Mouse (Mus musculus) liver, adult 2 months (tissue): ENCODE results near the gene Hes3. TPM values are rescaled to one million over a fixed set of nuclear protein-coding genes. Genes with fewer than 3 reads are reported as not detected.

Experiments used
- DNase-seq: peaks from one replicate; pipeline ENCODE4 v3.0.0-alpha.2; 2011; ENCODE audit warnings: low read depth, low spot score; ENCODE audit errors: extremely low read depth
- H3K27ac ChIP-seq: fragments of 200-500 bp; replicated peaks from 2 replicates; pipeline ENCODE4 v1.5.1; 2012; ENCODE audit warnings: low read depth, mild to moderate bottlenecking, control low read depth, inconsistent platforms, low read length; ENCODE audit not compliant: insufficient read depth
- H3K27me3 ChIP-seq: fragments of 200-500 bp; 2 replicates; pipeline ENCODE4 v1.6.1; 2012; ENCODE audit warnings: mild to moderate bottlenecking, moderate library complexity, low read length, inconsistent platforms; ENCODE audit not compliant: control insufficient read depth, insufficient read depth
- H3K36me3 ChIP-seq: fragments of 200-500 bp; 2 replicates; pipeline ENCODE4 v1.6.1; 2012; ENCODE audit warnings: low read length, inconsistent platforms; ENCODE audit not compliant: control insufficient read depth, insufficient read depth
- H3K4me1 ChIP-seq: fragments of 200-500 bp; 2 replicates; pipeline ENCODE4 v1.6.1; 2011; ENCODE audit warnings: low read length; ENCODE audit not compliant: control insufficient read depth, insufficient read depth
- H3K4me3 ChIP-seq: fragments of 200-500 bp; 2 replicates; pipeline ENCODE4 v1.5.1; 2011; ENCODE audit warnings: low read depth, mild to moderate bottlenecking, control low read depth, low read length, moderate library complexity; ENCODE audit not compliant: insufficient read depth
- H3K79me2 ChIP-seq: fragments of 200-500 bp; 2 replicates; pipeline ENCODE4 v1.6.1; 2012; ENCODE audit warnings: inconsistent platforms, mild to moderate bottlenecking, low read length, moderate library complexity; ENCODE audit not compliant: control insufficient read depth, insufficient read depth
- H3K9ac ChIP-seq: fragments of 200-500 bp; 2 replicates; pipeline ENCODE4 v1.6.1; 2012; ENCODE audit warnings: low read depth, mild to moderate bottlenecking, control low read depth, inconsistent platforms, low read length
- CTCF ChIP-seq: fragments of 200-500 bp; IDR thresholded peaks from 2 replicates; pipeline ENCODE4 v1.5.1; 2011; ENCODE audit warnings: low read depth, low read length, control low read depth
- POLR2A ChIP-seq: fragments of 200-500 bp; IDR thresholded peaks from 2 replicates; pipeline ENCODE4 v1.6.1; 2011; ENCODE audit warnings: low read length, control low read depth; ENCODE audit not compliant: insufficient read depth; ENCODE audit errors: extremely low read depth
- WGBS: fragments of 180-500 bp; shearing (Covaris S2); methylation state at CpG from one replicate; pipeline ENCODE4 v1.1.7; 2018; 5-methylcytosine and 5-hydroxymethylcytosine counted together
- polyA plus RNA-seq: library from polyadenylated mRNA; depleted of rRNA; stranded (reverse); fragments of >200 nt; gene quantifications from 2 replicates; pipeline ENCODE4 v1.2.3, GENCODE M21; 2012
- total RNA-seq: library from RNA; depleted of rRNA; stranded (reverse); fragments of >200 nt; gene quantifications from 2 replicates; pipeline ENCODE4 v1.2.3, GENCODE M21; 2014

The Hes3 gene
- total and polyA plus RNA-seq, 2 experiments = not detected

DNA sequence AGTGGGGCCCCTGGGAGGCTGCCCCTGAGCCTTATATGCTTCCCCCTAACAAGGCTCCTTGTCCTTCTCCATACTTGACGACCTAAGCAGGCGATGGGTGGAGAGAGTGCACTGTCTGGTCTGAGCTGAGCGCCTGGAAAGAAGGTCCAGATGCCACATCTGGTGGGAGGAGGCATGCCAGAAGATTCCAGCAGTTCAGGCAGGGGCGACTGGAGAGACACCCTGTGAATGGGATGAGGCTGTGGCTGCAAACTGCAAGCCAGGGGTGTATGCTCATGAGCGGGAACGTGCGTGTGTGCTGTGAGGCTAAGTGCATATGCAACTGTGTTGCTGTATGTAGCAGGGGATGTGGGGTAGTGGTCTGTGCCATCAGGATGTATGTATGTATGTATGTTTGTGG lies 19.5 kb downstream of the Hes3 start:
- H3K27me3 ChIP-seq = no peaks in the 10 kb centered on the region
- no peak overlapping the region for H3K9ac ChIP-seq
- no peaks in the 10 kb centered on the region for H3K4me1 ChIP-seq
- 91% methylated on average over 7 of the region's 7 CpGs for WGBS
- no peak for DNase-seq
- H3K27ac ChIP-seq = no peak overlapping the region
- H3K79me2 ChIP-seq = no peaks in the 10 kb centered on the region
- TF ChIP-seq CTCF = no peak
- no peak for TF ChIP-seq POLR2A
- H3K4me3 ChIP-seq = no peak overlapping the region
- H3K36me3 ChIP-seq = no peaks in the 10 kb centered on the region

DNA sequence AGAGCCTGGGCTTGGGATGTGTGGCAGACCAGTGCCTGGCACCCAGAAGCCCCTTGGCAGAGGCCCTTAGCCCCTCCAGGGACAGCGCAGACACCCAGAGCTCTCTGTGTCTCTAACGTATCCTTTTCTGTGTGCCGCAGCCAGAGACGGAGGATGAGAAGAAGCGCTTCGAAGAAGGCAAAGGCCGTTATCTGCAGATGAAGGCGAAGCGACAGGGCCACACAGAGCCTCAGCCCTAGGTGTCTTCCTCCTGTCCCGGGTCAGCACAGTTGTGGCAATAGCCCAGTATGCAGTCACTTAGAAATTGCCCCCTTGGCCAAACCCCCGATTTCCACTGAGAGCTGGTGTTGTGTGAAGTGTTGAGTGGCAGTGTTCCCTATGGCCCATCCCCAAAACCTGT lies 20.1 kb downstream of the Hes3 start:
- H3K79me2 ChIP-seq = no peaks in the 10 kb centered on the region
- H3K4me1 ChIP-seq = no peaks in the 10 kb centered on the region
- 96% methylated on average over 11 of the region's 11 CpGs for WGBS
- H3K27me3 ChIP-seq = no peaks in the 10 kb centered on the region
- no peak for DNase-seq
- H3K4me3 ChIP-seq = no peak overlapping the region
- TF ChIP-seq CTCF (no peak), POLR2A (no peak)
- H3K9ac ChIP-seq = no peak overlapping the region
- H3K27ac ChIP-seq = no peak overlapping the region
- H3K36me3 ChIP-seq = no peaks in the 10 kb centered on the region

DNA sequence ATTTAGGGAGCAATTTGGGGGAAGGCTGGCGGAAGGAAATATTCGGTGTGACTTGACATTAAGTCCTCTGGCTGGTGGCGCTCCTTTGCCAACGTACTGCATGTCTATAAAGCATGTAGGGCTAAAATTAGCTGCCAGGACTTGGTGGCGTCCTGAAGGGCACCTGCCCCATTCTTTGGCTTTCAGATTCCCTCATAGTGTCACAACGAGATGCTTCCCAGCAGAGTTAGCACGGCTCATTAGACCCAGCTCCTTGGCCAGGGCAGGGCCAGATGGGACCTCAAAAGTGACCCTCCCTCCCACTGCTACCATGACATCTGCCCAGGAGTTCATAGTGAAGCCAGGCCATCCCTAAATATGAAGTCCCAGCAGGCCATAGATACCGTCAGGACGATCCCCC lies 20.9 kb downstream of the Hes3 start:
- H3K4me1 ChIP-seq = no peaks in the 10 kb centered on the region
- WGBS = 92% methylated on average over 9 of the region's 9 CpGs
- no peak overlapping the region for H3K4me3 ChIP-seq
- DNase-seq = no peak
- no peak overlapping the region for H3K9ac ChIP-seq
- no peak overlapping the region for H3K27ac ChIP-seq
- no peaks in the 10 kb centered on the region for H3K27me3 ChIP-seq
- TF ChIP-seq POLR2A = no peak
- no peak for TF ChIP-seq CTCF
- no peaks in the 10 kb centered on the region for H3K79me2 ChIP-seq
- H3K36me3 ChIP-seq = no peaks in the 10 kb centered on the region

DNA sequence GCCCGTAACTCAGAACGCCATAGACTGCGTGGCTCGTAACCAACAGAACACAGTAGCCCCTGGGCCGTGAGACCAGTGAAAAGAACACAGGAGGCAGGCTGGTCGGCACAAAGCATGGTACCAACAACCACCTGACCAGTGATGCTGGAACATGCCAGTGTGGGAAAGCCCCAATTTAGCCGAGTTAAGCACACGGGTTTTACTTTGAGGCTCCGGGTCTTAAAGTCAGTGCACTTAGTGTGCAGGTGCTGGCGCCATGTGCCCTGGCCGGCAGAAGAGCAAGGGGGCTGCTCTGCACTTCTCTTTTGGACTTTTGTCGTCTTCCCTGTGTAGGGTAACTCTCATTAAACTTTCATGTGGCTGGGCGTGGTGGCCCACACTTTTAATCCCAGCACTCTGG lies 21.5 kb downstream of the Hes3 start:
- no peak overlapping the region for H3K9ac ChIP-seq
- no peak overlapping the region for H3K4me3 ChIP-seq
- TF ChIP-seq CTCF (no peak), POLR2A (no peak)
- no peaks in the 10 kb centered on the region for H3K36me3 ChIP-seq
- 94% methylated on average over 13 of the region's 13 CpGs for WGBS
- DNase-seq = no peak
- H3K79me2 ChIP-seq = no peaks in the 10 kb centered on the region
- no peaks in the 10 kb centered on the region for H3K27me3 ChIP-seq
- H3K27ac ChIP-seq = no peak overlapping the region
- H3K4me1 ChIP-seq = no peaks in the 10 kb centered on the region

DNA sequence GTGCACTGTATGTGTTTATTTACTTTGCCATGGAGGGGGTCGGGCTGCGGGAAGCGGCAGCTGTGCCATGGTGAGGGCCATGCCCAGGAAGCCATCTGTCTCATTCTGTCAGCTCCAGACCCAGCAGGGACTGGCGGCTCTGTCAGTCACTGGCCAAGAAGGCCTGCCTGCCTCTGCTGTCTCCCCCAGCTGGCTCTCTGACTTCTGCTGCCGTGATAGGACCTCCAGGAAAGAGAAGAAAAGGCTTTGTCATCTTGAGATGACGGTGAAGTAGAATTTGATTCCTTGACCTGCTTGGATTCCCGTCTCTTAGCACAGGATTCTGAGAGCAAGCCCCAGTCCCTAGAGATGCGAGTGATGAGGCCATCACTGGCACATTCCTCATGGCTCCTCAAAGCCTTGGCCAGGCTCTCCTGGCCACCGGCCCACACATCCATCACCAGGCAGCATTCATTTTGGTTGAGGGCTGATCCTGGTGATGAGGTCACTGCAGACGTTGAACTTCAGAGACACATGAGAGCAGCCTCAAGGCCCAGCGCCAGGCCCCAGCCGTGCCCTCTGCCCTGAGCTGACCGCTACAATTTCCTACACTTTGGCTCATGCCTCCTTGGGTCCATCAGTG lies 23.6 kb downstream of the Hes3 start:
- H3K27me3 ChIP-seq = no peaks in the 10 kb centered on the region
- no peak for TF ChIP-seq POLR2A
- WGBS = 80% methylated on average over 13 of the region's 13 CpGs
- peaks cover 7% of the 10 kb centered on the region for H3K4me1 ChIP-seq
- no peak overlapping the region for H3K9ac ChIP-seq
- no peak for DNase-seq
- H3K79me2 ChIP-seq = no peaks in the 10 kb centered on the region
- no peak overlapping the region for H3K4me3 ChIP-seq
- H3K36me3 ChIP-seq = no peaks in the 10 kb centered on the region
- H3K27ac ChIP-seq = no peak overlapping the region

DNA sequence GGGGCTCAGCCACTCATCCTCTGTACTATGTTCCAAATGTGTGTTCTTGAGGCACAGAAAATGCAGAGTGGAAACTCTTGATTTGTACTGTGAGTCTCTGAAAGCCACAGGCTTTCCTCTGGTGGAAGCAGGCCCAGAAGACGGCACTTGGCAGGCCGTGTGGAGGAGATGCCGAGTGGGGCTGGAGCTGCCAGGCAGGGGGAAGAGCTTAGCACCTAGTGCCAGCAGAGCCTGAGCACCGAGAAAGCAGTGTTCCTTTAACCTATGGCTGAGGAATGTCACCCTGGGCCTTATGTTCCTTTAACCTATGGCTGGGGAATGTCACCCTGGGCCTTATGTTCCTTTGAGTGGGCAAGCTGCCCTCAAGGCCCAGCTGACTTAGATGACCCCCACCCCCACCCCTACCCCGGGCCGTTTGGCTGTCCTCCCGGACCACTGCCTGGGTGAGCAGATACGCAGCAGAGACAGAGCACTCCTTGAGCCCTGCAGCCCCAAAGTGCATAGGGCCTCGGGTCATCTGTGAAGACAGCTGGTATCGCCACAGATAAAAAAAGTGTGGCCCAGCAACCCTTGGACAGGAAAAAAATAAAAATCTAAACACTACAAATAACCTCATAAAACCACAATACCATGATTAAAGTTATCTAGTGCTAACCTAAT lies 25.1 kb downstream of the Hes3 start:
- Histone ChIP-seq H3K4me3 (no peak overlapping the region), H3K27ac (no peak overlapping the region), H3K27me3 (no peaks in the 10 kb centered on the region), H3K4me1 (peaks cover 7% of the 10 kb centered on the region), H3K36me3 (no peaks in the 10 kb centered on the region), H3K79me2 (no peaks in the 10 kb centered on the region), H3K9ac (no peak overlapping the region)
- 77% methylated on average over 10 of the region's 10 CpGs for WGBS
- DNase-seq = no peak
- TF ChIP-seq POLR2A (no peak), CTCF (no peak)
